Mouse (Mus musculus) c-Kit-positive CD71-positive TER-119-positive erythroid progenitor cells, embryonic 14.5 days (primary cell): ENCODE results near the gene Dio1.

Experiments
- DNase-seq: peaks from one replicate; pipeline ENCODE4 v3.0.0-alpha.2; 2013; ENCODE audit warnings: low spot score

Gene Dio1

DNA sequence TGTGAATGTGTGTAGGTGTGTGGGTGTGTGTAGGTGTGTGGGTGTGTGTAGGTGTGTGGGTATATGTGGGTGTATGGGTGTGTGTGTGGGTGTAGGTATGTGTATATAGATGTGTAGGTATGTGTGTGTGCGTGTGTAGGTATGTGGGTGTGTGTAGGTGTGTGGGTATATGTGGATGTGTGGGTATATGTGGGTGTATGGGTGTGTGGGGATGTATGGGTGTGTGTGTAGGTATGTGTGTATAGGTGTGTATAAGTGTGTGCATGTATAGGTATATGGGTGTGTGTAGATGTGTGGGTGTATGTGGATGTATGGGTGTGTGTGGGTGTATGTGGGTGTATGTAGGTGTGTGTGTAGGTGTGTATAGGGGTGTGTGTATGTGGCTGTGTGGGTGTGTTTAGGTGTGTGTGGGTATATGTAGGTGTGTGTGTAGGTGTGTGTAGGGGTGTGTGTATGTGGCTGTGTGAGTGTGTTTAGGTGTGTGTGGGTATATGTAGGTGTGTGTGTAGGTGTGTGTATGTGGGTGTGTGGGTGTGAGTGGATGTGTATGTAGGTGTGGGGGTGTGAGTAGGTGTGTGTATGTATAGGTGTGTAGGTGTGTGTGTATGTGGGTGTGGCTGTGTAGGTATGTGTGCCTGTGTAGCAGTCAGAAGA is 5.9 kb downstream of the Dio1 start:
- no peak for DNase-seq

DNA sequence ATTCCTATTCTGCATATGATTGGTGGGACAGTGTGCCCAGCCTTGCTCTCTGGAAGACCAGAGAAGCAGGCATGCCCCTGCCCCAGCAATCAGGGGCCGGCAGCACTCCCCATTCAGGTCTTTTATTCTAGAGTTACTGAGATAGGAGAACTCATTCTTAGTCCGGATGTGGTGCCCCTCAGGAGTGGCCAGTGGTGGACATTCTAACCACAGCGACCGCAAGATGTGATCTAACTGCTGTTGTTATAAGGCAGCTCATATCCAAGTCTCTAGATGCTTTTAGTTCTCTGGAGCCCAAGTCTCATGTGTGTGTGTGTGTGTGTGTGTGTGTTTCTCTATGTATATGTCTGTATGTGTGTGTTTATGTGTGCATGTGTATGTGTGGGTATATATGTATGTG is 6.6 kb downstream of the Dio1 start:
- no peak for DNase-seq

DNA sequence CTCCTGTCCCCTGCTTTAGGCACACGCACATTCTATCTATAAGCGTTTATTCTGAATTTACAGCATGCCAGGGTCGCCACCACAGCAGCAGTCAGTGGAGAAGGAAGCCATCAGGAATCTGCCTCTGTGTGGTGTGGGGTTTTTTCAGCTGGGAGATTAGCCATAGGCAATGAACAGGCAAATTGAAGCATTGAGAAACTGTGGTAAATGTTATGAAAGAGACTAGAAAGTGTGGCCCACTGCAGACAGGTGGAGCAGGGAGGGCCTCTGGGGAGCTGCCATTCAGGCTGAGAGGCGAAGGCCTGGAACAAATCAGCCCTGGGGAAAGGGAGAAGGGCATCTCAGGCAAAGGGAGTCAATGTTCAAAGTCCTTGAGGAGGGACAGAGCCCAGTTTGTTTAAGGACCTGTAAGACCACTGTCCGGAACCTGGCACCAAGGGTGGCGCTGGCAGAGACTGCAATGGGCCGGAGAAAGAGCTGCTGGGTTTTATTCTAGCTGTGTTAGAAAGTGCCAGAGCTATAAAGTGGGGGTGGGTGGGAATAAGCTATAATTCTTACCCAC is 7.1 kb downstream of the Dio1 start:
- DNase-seq: no peak

DNA sequence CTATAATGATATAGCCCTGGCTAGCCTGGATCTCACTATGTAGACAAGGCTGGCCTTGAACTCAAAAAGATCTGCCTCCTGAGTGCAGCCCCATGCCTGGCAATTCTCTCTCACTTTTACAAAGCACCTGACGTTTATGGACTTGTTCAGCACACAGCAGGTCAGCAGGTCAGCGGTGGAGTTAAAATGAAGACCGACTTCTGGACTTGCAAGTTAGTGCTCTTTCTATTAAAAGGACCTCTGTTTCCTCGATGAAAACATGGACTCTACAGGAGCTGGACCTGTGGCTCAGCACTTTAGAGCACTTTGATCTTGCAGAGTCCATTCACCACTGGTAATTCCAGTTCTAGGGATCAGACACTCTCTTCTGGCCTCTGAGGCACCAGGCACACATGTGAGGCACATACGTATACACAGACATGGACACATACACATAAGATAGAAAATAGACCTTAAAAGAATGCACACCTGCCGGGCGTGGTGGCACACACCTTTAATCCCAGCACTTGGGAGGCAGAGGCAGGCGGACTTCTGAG is 8.8 kb downstream of the Dio1 start:
- no peak for DNase-seq

- DNase-seq: no peak
These were observed 14.7 kb downstream of the Dio1 start for GRCm38 (mm10) chr4:107292273-107292662.

GRCm38 (mm10) chr4:107291611-107292272 is 15.2 kb downstream of the Dio1 start:
- DNase-seq: no peak

DNA sequence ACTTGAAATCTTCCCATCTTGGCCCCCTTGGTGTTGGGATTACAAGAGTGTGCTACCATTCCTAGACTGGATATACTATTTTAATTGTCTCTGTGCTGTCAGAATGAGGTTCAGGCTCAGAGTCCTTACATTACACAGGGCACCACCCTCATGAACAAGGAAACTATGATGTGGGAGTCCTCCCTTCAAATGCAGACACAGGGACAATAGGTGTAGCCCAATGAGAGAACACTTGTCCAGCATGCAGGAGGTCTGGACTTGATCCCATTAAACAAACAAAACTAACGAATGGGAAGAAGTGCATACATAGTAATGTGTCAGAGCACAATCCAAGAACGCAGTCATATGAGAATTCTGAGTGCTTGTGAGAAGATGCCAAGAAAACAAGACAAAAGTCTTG is 19.5 kb downstream of the Dio1 start:
- DNase-seq: no peak

- no peak for DNase-seq
These were observed 20.6 kb downstream of the Dio1 start for GRCm38 (mm10) chr4:107286386-107286785.

DNA sequence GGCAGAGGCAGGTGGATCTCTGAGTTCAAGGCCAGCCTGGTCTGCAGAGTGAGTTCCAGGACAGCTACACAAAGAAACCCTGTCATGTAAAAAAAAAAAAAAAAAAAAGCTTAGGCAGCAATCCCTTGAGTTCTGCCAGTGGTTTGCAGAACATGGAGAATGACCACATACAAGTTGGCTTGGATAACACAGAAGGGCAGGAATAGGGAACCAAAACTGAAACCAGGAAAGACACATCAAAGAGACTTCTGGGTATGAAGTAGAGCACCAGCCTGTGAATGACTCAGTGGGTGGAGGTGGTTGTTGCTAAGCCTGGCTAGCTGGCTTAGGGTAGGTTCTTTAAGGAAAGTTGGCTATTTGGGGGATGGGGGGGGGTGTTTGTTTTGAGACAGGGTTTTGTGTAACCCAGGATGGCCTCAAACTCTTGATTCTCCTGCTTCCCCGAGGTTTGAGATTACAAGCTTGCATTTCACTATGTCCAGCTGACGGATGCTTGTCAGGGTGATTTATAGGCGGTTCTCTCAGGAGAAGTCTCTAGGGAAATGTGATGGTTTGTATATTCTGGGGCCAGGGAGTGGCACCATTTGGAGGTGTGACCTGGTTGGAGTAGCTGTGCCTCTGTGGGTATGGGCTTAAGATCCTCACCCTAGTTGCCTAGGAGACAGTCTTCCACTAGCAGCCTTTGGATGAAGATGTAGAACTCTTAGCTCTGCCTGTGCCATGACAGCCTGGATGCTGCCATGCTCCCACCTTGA is 21.3 kb downstream of the Dio1 start:
- no peak for DNase-seq

DNA sequence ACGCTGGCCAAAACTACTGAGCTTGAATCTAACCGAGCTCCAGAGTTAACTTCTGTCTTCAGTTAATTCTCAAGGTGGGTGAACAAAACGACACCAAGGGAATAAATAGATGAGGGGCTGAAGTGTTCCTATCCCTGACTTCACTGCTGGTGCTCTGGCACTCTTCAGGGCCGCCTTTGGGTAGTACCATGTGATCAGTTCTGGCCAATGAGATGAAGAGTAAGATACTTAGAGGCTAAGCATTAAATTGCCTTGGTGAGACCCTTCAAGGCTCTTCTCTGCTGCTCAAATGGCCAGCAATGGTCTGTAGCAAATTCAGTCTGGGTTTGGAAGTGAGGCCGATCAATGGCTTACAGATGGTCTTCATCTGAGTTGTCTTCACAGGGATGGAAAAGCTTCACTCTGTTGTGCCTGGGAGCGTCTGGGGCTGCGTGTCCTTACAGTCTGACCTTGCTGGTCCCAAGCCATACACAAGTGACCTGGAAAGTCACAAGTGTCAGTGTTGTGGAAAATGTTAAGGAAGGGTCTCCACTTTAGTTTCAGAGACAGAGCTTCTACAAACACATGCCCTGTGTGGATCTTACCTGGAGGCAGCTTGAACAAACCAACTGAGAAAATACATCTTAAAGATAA is 26.0 kb downstream of the Dio1 start:
- no peak for DNase-seq

- no peak for DNase-seq
These were observed 28.7 kb downstream of the Dio1 start for GRCm38 (mm10) chr4:107278188-107278707.

- no peak for DNase-seq
These were observed 32.5 kb downstream of the Dio1 start for GRCm38 (mm10) chr4:107274511-107274910.

- no peak for DNase-seq
These were observed 33.3 kb downstream of the Dio1 start for GRCm38 (mm10) chr4:107273683-107274082.

GRCm38 (mm10) chr4:107260001-107260400 is 47.0 kb downstream of the Dio1 start:
- no peak for DNase-seq

DNA sequence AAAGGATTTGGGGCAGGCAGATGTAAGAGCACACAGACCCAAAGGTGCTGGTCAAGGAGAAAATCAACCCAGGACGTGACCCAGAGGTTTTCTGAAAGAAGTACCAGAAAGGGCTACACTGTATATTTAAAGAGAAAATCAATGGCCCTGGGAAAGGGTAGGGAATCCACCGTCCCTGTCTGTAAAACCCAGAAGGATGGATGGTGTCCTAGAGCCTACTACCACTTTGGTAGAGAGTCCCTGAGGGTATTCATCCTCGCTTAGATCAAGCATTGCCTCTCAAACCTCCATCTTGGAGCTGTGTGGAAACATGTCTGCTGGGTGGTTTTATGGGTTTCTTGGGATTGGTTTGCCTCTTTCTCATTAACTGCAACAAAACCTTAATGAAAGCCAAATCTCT is 52.6 kb downstream of the Dio1 start:
- DNase-seq: no peak

- DNase-seq: peak; percentile 87
These were observed 53.6 kb downstream of the Dio1 start, which contains the start of the genes Lrrc42 and Hspb11 for GRCm38 (mm10) chr4:107253125-107254091. Gene Lrrc42 (minus strand): TSS chr4:107253532. Gene Hspb11 (plus strand): TSS chr4:107253593.

DNA sequence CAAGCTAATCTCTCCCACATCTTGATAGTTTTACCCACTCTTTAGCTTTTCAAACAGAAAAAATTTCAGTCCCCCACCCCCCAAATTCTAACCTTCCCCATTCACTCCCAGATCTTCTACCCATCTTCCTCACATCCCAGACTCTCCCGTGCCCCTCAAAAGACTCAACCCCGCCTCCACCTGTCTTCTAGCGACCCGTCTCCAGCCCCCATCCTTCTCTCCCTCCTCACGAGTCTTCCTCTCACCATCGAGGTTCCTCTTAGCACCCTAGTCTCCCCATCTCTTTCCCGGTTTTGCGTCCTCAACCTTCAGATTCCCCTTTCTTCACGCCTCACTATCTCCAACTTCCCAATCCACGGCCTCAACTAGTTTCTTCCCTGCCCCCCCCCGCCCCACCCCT is 54.4 kb downstream of the Dio1 start:
- DNase-seq: no peak

DNA sequence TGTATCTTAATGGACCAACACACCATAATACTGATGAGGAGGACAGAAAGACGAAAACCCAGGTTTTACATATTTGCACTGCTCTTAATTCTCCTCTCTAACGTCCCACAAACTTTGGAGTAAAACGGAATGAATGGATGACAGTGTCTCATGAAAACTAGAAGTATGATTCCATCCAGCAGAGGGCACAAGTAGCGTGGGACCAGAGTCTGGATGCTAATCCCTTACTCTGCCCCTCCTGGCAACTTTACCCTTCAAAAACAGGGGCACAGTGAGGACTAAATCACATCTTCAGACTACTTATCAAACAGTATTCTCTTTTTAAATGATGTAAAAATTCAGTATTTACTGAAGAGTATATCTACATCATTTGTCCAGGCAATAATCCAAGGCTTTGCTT is 56.5 kb downstream of the Dio1 start:
- DNase-seq: peak; percentile 48

GRCm38 (mm10) chr4:107249471-107249870 is 57.5 kb downstream of the Dio1 start:
- no peak for DNase-seq

DNA sequence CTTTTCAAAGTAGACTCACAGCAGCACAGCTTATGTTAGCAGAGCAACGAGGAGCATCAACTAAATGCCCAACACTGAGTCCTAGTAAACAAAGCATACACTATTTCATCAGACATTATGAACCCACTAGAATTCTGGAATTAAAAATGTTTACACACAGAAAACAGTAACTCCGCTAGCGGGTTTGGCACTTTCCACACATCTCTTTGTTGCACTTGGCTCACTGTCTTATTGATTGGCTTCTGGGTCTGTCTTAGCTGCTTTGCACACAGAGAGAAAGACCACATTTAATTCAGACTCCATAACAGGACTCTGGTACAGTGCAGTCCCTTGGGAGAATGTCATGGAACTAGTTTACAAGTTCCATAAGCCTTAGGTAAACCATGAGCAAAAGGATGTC is 58.9 kb downstream of the Dio1 start:
- no peak for DNase-seq

GRCm38 (mm10) chr4:107247110-107247509 is 59.9 kb downstream of the Dio1 start:
- no peak for DNase-seq
